Mouse (Mus musculus) ES-Bruce4 (cell line): ENCODE measurements around the gene Uba52.

ENCODE experiments used
- CTCF ChIP-seq: IDR thresholded peaks from one replicate; pipeline ENCODE4 v1.8.1; 2011; ENCODE audit warnings: low read depth, low read length
- EP300 ChIP-seq: IDR thresholded peaks from 2 replicates; pipeline ENCODE4 v1.6.1; 2011; ENCODE audit warnings: low read depth, low read length; ENCODE audit not compliant: insufficient read depth
- POLR2A ChIP-seq: IDR thresholded peaks from one replicate; pipeline ENCODE4 v1.8.1; 2011; ENCODE audit warnings: low read length; ENCODE audit not compliant: insufficient read depth

GRCm38 (mm10) chr8:70469938-70470337 lies 40.7 kb downstream of the Uba52 start:
- no peak for TF ChIP-seq CTCF
- no peak for TF ChIP-seq POLR2A
- TF ChIP-seq EP300, result no peak
